Mouse (Mus musculus): ENCODE results near the gene Cacna1d.

DNA sequence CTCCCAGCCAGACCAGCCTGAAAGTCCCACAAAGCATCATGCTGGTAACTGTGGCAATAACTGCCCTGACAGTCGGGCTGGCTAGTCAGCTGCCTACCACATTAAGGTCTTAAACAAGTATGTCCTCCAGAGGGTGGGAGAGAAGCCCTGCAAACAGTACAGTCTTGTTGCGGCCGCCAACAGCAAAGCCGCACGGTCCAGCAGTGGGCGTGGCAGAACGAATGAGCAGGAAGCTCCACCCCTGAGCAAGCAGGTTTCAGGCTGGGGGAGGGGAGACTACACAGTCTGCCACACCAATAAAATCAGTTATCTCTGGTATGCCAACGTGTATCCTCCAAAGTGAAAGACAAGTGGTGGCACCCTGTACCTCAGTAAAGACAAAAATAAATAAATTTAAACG is 61.6 kb downstream of the Cacna1d start:
- TF ChIP-seq CTCF (IDR thresholded peaks at IDR 0.05; ENCODE audit: low read depth) (no peak), EP300 (IDR thresholded peaks at IDR 0.05; ENCODE audit: low read depth) (no peak)

Data from liver, postnatal 0 days (tissue).